Mouse (Mus musculus): ENCODE data around the gene Olfm4. TPM values are rescaled to one million over a fixed set of nuclear protein-coding genes. Genes with fewer than 3 reads are reported as not detected.

The Olfm4 gene
- 0.18 TPM for polyA plus RNA-seq (2014; fragmentation: Illumina TruSeq; extraction: RNeasy Lipid Tissue Mini Kit (QIAGEN cat#74804); ENCODE audit: low read depth, low replicate concordance)

DNA sequence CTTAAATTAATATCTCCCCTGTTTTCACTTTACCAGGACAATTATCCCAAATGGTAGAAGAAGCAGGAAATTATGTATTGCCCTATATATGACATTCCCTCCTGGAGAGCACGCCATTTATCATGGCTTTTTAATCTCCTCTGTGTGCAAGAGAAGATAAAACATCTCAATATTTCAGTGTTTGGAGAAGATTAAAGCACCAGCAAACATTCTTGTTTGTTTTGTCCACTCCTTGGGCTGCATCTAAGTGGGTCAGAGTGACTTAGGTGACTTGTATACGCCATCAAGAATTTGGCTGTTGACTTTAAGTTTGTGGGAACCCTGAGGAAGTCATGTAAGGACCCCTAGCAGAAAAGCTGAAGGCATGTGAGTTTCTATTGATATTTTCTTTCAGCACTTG, at the start of gene Olfm4:
Gene Olfm4 (plus strand): TSS at position 301 of the 400 bp plus-strand sequence.

Other genes starting within 250 kb of the Olfm4 start
- gene Pcdh8, start 212.8 kb upstream of the Olfm4 start, polyA plus RNA-seq (2014; fragmentation: Illumina TruSeq; extraction: RNeasy Lipid Tissue Mini Kit (QIAGEN cat#74804); ENCODE audit: low read depth, low replicate concordance), result 0.17 TPM

Measured in testis, adult 10 weeks (tissue).